Mouse (Mus musculus): Measurements from ENCODE around the gene Mtmr14.

DNA sequence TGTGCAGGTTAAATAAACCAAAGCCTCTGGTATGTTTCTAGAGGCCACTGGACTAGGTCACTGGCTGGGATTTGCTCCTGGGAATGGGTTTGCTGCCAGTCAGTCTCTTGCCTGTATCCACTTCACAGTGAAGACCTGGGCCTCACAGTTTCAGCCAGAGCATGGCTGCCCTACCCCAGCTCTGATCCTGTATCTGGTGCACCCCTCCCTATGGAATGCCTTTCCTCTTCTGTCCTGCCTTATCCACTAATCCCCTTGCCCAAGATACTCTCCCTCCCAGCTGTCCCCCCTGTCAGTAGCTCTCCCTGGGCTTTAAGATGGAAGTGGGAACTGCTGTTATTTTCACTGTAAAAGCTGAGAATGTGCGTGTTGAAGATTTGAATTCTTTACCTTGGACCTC, 30.3 kb downstream of the Mtmr14 start:
- TF ChIP-seq CTCF (IDR thresholded peaks at IDR 0.05; ENCODE audit: low read depth, low read length) (no peak), POLR2A (IDR thresholded peaks at IDR 0.05; ENCODE audit: insufficient read depth, low read length) (no peak), EP300 (IDR thresholded peaks at IDR 0.05; ENCODE audit: insufficient read depth, low read depth, low read length) (no peak)
